In the genomic region with DNA sequence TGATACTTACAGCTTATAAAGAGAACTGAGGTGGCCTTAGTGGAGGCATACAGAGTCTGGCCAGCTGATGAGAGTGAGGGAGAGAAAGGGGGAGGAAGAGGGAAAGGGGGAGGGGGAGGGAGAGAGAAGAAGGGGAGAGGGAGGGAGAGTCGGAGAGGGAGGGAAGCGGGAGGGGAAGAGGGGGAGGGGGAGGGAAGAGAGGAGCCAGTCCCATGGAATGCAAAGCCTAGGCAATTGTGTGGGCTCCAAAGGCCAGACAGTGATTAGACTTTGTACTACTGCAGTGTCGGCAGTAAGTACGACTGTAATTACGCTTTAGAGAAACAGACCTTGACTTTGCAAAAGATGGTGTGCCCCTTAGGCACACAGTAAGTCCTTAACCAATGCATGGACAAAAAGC, we compare ENCODE assay signal across 13 mouse cellular contexts. TPM values are rescaled to one million over a fixed set of nuclear protein-coding genes. Genes with fewer than 3 reads are reported as not detected.
DNase-seq lines count a peak whose midpoint lies in the region; ATAC-seq and TF ChIP-seq lines count a peak whose summit lies in the region.
"Had no signal": no experiment of that assay in that cellular context is flagged by ENCODE, and none has a peak within 500 bp of the region (broad histone marks: within the 10 kb centered on the region; RNA-seq: fewer than 3 reads in every experiment).

No protein-coding gene starts in this region.

- peaks cover 5% of the 10 kb centered on the region for H3K36me3 ChIP-seq in hindbrain, embryonic 13.5 days
- no peaks in the 10 kb centered on the region for H3K36me3 ChIP-seq in hindbrain, embryonic 11.5 days (ENCODE audit: control insufficient read depth, insufficient read depth, low read length)
- no peaks in the 10 kb centered on the region for H3K36me3 ChIP-seq in kidney, adult 2 months (ENCODE audit: control insufficient read depth, insufficient read depth, low read length)
- peaks cover 5% of the 10 kb centered on the region for H3K36me3 ChIP-seq in midbrain, embryonic 13.5 days
- H3K36me3 ChIP-seq: heart, embryonic 13.5 days had no signal

- no peaks in the 10 kb centered on the region for H3K9me3 ChIP-seq in hindbrain, embryonic 13.5 days
- no peaks in the 10 kb centered on the region for H3K9me3 ChIP-seq in hindbrain, embryonic 11.5 days (ENCODE audit: control insufficient read depth, low read length)
- H3K9me3 ChIP-seq in midbrain, embryonic 13.5 days, result no peaks in the 10 kb centered on the region
- H3K9me3 ChIP-seq: heart, embryonic 13.5 days had no signal

- TF ChIP-seq POLR2A in kidney, adult 2 months (IDR thresholded peaks at IDR 0.05; ENCODE audit: low read depth, low read length), result no peak

- peak overlapping the region; percentile 30 for H3K4me2 ChIP-seq in hindbrain, embryonic 13.5 days
- no peak overlapping the region for H3K4me2 ChIP-seq in hindbrain, embryonic 11.5 days (replicated peaks; ENCODE audit: low read depth, low read length)
- peak overlapping the region; percentile 13; the same call in 1 of the 2 replicates for H3K4me2 ChIP-seq in midbrain, embryonic 13.5 days (replicated peaks)
- H3K4me2 ChIP-seq: heart, embryonic 13.5 days had no signal

- H3K4me3 ChIP-seq in hindbrain, embryonic 13.5 days, result no peak overlapping the region
- no peak overlapping the region for H3K4me3 ChIP-seq in hindbrain, embryonic 11.5 days (ENCODE audit: low read depth, low read length)
- H3K4me3 ChIP-seq in kidney, adult 2 months (ENCODE audit: insufficient read depth, low read depth, low read length), result no peak overlapping the region
- no peak overlapping the region for H3K4me3 ChIP-seq in midbrain, embryonic 13.5 days (replicated peaks)
- H3K4me3 ChIP-seq: heart, embryonic 13.5 days had no signal

- no peak overlapping the region for H3K9ac ChIP-seq in hindbrain, embryonic 13.5 days
- no peak overlapping the region for H3K9ac ChIP-seq in hindbrain, embryonic 11.5 days (ENCODE audit: low read depth, low read length)
- no peak overlapping the region for H3K9ac ChIP-seq in midbrain, embryonic 13.5 days (replicated peaks)
- H3K9ac ChIP-seq: heart, embryonic 13.5 days had no signal

- intact Hi-C loops in gastrocnemius, postnatal 14 days (cut with DNase I; ENCODE audit: low total_unique reads), result no loop called here

- ATAC-seq in hindbrain, embryonic 13.5 days (ENCODE audit: low FRiP score), result no peak
- no peak for ATAC-seq in hindbrain, embryonic 11.5 days (ENCODE audit: low FRiP score)
- no peak for ATAC-seq in midbrain, embryonic 13.5 days

- 54% methylated on average over 5 of the region's 5 CpGs for WGBS in hindbrain, embryonic 13.5 days
- WGBS in hindbrain, embryonic 11.5 days, result 56% methylated on average over 5 of the region's 5 CpGs
- 36% methylated on average over 5 of the region's 5 CpGs for WGBS in kidney, adult 2 months
- 47% methylated on average over 5 of the region's 5 CpGs for WGBS in midbrain, embryonic 13.5 days

- no peaks in the 10 kb centered on the region for H3K27me3 ChIP-seq in hindbrain, embryonic 13.5 days
- no peaks in the 10 kb centered on the region for H3K27me3 ChIP-seq in hindbrain, embryonic 11.5 days (ENCODE audit: control insufficient read depth, insufficient read depth, low read length)
- H3K27me3 ChIP-seq in kidney, adult 2 months (replicated peaks; ENCODE audit: control insufficient read depth, insufficient read depth, low read length), result no peaks in the 10 kb centered on the region
- no peaks in the 10 kb centered on the region for H3K27me3 ChIP-seq in midbrain, embryonic 13.5 days
- H3K27me3 ChIP-seq: heart, embryonic 13.5 days had no signal

- H3K4me1 ChIP-seq in hindbrain, embryonic 13.5 days (replicated peaks), result peaks cover 76% of the 10 kb centered on the region
- peaks cover 10% of the 10 kb centered on the region for H3K4me1 ChIP-seq in hindbrain, embryonic 11.5 days (replicated peaks; ENCODE audit: control insufficient read depth, insufficient read depth, low read length)
- H3K4me1 ChIP-seq in kidney, adult 2 months (ENCODE audit: control insufficient read depth, insufficient read depth, low read length), result peaks cover 43% of the 10 kb centered on the region
- peaks cover 67% of the 10 kb centered on the region for H3K4me1 ChIP-seq in midbrain, embryonic 13.5 days (replicated peaks)

- DNase-seq in hindbrain, embryonic 11.5 days (ENCODE audit: low spot score), result no peak
- DNase-seq in brain, adult 2 months (ENCODE audit: low read depth, low spot score), result peak; percentile 81
- peak; percentile 86 for DNase-seq in kidney, adult 2 months
- no peak for DNase-seq in embryo, embryonic 9.5 days (ENCODE audit: extremely low spot score)
- no peak for DNase-seq in gastrocnemius, postnatal 14 days
- no peak for DNase-seq in spleen, postnatal 14 days (ENCODE audit: low spot score in 2 of 2)
- DNase-seq: adrenal gland, postnatal 25 days; cerebellum, adult 2 months; lung, adult 2 months had no signal

- TF ChIP-seq CTCF in kidney, adult 2 months (conservative IDR thresholded peaks at IDR 0.05; ENCODE audit: insufficient read depth, insufficient read length, low read depth, low read length), result no peak

- H3K27ac ChIP-seq in hindbrain, embryonic 13.5 days, result no peak overlapping the region
- H3K27ac ChIP-seq in hindbrain, embryonic 11.5 days (ENCODE audit: low read depth, low read length), result no peak overlapping the region; the same call in 1 of the 2 replicates
- H3K27ac ChIP-seq in kidney, adult 2 months (ENCODE audit: insufficient read depth, low read depth, low read length), result peak overlapping the region; percentile 91
- H3K27ac ChIP-seq in midbrain, embryonic 13.5 days, result no peak overlapping the region
- H3K27ac ChIP-seq: heart, embryonic 13.5 days had no signal

RNA-seq across cellular contexts. Expression of gene Clip2, which starts 3.9 kb away (rescaled TPM):
- polyA plus RNA-seq in hindbrain, embryonic 13.5 days (2015; fragmentation: Nextera tagmentation; extraction: Ambion mirVana), result 14.4 and 15.1 TPM in 2 replicates
- polyA plus RNA-seq in hindbrain, embryonic 11.5 days (2014; fragmentation: Nextera tagmentation; extraction: Ambion mirVana), result 7.4 and 8.0 TPM in 2 replicates
- 22.4 and 25.2 TPM in 2 replicates for polyA plus RNA-seq in kidney, adult 2 months (2012; rRNA removed)
- 13.4 and 15.3 TPM in 2 replicates for polyA plus RNA-seq in midbrain, embryonic 13.5 days (2015; fragmentation: Nextera tagmentation; extraction: Ambion mirVana)
- 1 to 10 TPM; 6.4 to 8.4 TPM for total RNA-seq in gastrocnemius, postnatal 14 days (2021)

RNA-seq across cellular contexts. Expression of gene Syna, which starts 11.7 kb away (rescaled TPM):
- polyA plus RNA-seq in hindbrain, embryonic 13.5 days (2015; fragmentation: Nextera tagmentation; extraction: Ambion mirVana), result 0.42 and 0.43 TPM in 2 replicates
- not detected in 2 replicates for polyA plus RNA-seq in hindbrain, embryonic 11.5 days (2014; fragmentation: Nextera tagmentation; extraction: Ambion mirVana)
- 0.34 and 0.48 TPM in 2 replicates for polyA plus RNA-seq in kidney, adult 2 months (2012; rRNA removed)
- 0.47 and 0.48 TPM in 2 replicates for polyA plus RNA-seq in midbrain, embryonic 13.5 days (2015; fragmentation: Nextera tagmentation; extraction: Ambion mirVana)
- total RNA-seq in gastrocnemius, postnatal 14 days (2021), result under 1 TPM in 1 of 2 experiments, not detected in 1; 0.29 TPM
- total RNA-seq: adrenal gland, postnatal 25 days; gastrocnemius, adult 8-10 months had no signal
- polyA plus RNA-seq: heart, embryonic 13.5 days had no signal

RNA-seq across cellular contexts. Expression of gene Rfc2, which starts 32.9 kb away (rescaled TPM):
- 192 and 194 TPM in 2 replicates for polyA plus RNA-seq in hindbrain, embryonic 13.5 days (2015; fragmentation: Nextera tagmentation; extraction: Ambion mirVana)
- polyA plus RNA-seq in hindbrain, embryonic 11.5 days (2014; fragmentation: Nextera tagmentation; extraction: Ambion mirVana), result 291 and 298 TPM in 2 replicates
- polyA plus RNA-seq in kidney, adult 2 months (2012; rRNA removed), result 65.5 and 76.4 TPM in 2 replicates
- polyA plus RNA-seq in midbrain, embryonic 13.5 days (2015; fragmentation: Nextera tagmentation; extraction: Ambion mirVana), result 215 and 219 TPM in 2 replicates
- total RNA-seq in gastrocnemius, postnatal 14 days (2021), result 10 to 100 TPM; 12.4 to 14.1 TPM

Comparison
In these comparisons a context has a peak if more than half of its experiments do, and no peak if none do; other contexts are left out.
1. DNase-seq: peak in brain, adult 2 months (single experiment) and kidney, adult 2 months (single experiment); none in hindbrain, embryonic 11.5 days (single experiment), embryo, embryonic 9.5 days (single experiment), gastrocnemius, postnatal 14 days (single experiment) and spleen, postnatal 14 days (0 of 2).